Mouse (Mus musculus): ENCODE measurements around the gene Nav2. TPM values are rescaled to one million over a fixed set of nuclear protein-coding genes. Genes with fewer than 3 reads are reported as not detected.

The Nav2 gene
- total and polyA plus RNA-seq, 2 experiments from 2014 or later, result 16.3 to 44.0 TPM

DNA sequence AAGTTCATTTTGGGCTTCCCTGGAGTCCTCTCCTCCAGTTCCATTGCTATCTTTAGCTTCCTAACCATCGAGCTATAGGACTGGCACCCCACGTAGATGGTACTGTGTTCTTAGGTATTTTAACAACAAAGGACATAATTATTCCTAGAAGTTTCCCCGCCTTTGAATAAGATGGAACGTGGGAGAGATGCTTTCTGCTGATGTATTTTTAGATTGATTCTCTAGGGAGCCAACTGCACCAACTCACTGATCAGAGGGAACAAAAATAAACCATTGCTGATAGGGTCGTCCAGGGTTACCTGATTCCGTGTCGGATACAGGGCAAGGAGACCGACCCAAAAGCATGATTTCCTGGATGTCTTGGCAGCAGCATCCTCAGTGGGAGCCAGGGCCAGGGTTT lies 272.5 kb downstream of the Nav2 start:
- H3K4me2 ChIP-seq (ENCODE audit: low read depth), result no peak overlapping the region
- no peak overlapping the region for H3K9ac ChIP-seq
- no peaks in the 10 kb centered on the region for H3K9me3 ChIP-seq (ENCODE audit: low read length)
- no peaks in the 10 kb centered on the region for H3K36me3 ChIP-seq (ENCODE audit: insufficient read depth)
- no peaks in the 10 kb centered on the region for H3K27me3 ChIP-seq (ENCODE audit: insufficient read depth, low read length)
- peaks cover 17% of the 10 kb centered on the region for H3K4me1 ChIP-seq (ENCODE audit: insufficient read depth)
- no peak overlapping the region for H3K27ac ChIP-seq (ENCODE audit: low read depth, low read length)
- DNase-seq (no peak), ATAC-seq (no peak)
- TF ChIP-seq CTCF (IDR thresholded peaks at IDR 0.05; ENCODE audit: low read depth), result no peak
- WGBS, result 73% methylated on average over 8 of the region's 8 CpGs
- no peak overlapping the region for H3K4me3 ChIP-seq (ENCODE audit: low read depth, low read length)

DNA sequence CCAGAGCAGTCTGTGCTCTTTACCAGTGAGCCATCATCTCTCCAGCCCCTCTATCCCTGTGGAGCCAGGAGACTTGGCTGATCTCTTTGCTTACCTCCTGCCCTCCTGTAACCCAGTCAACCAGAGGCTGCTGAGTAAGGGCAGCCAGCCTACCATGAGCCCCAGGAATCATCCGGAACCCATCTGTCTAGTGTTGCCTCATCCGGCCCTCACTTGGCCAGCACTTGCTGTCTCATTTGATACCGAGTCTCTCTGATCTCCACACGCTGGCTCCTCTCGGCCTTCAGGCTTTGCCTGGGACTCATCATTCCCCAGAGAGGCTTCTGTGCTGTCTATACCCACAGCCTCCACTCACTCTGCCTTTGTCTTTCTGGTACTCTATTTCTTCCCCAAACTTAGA lies 273.9 kb downstream of the Nav2 start:
- DNase-seq (no peak), ATAC-seq (no peak)
- Histone ChIP-seq H3K27ac (ENCODE audit: low read depth, low read length) (no peak overlapping the region), H3K9me3 (ENCODE audit: low read length) (no peaks in the 10 kb centered on the region), H3K4me3 (ENCODE audit: low read depth, low read length) (no peak overlapping the region), H3K36me3 (ENCODE audit: insufficient read depth) (no peaks in the 10 kb centered on the region), H3K4me2 (ENCODE audit: low read depth) (no peak overlapping the region), H3K27me3 (ENCODE audit: insufficient read depth, low read length) (no peaks in the 10 kb centered on the region), H3K4me1 (ENCODE audit: insufficient read depth) (peaks cover 13% of the 10 kb centered on the region), H3K9ac (no peak overlapping the region)
- 82% methylated on average over 5 of the region's 5 CpGs for WGBS
- TF ChIP-seq CTCF (IDR thresholded peaks at IDR 0.05; ENCODE audit: low read depth), result no peak

DNA sequence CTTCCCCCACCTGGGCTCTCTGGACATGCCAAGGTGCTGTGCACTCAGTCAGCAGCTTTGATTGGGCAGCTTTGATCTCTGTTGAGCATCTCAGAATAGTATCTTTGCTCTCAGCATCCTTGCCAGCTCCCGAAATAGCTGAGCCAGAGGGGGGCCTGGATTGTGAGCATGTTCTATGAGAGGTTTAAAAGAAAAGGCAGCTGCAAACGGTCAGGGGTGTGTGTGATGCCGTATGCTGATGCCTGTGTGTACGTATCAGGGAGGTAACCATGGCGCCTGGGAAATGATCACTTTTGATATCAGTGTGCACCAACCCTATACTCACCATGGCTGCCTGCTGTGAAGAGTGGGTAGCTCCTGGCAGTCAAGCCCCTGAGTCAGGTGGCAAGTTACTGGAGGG lies 275.2 kb downstream of the Nav2 start:
- no peak overlapping the region; the same call in 1 of the 2 replicates for H3K27ac ChIP-seq (ENCODE audit: low read depth, low read length)
- H3K27me3 ChIP-seq (ENCODE audit: insufficient read depth, low read length), result no peaks in the 10 kb centered on the region
- no peak for TF ChIP-seq CTCF (IDR thresholded peaks at IDR 0.05; ENCODE audit: low read depth)
- peaks cover 10% of the 10 kb centered on the region for H3K4me1 ChIP-seq (ENCODE audit: insufficient read depth)
- no peaks in the 10 kb centered on the region for H3K9me3 ChIP-seq (ENCODE audit: low read length)
- WGBS, result 32% methylated on average over 5 of the region's 5 CpGs
- no peak overlapping the region for H3K4me3 ChIP-seq (ENCODE audit: low read depth, low read length)
- ATAC-seq (peak; percentile 56), DNase-seq (peak; percentile 36)
- H3K36me3 ChIP-seq (ENCODE audit: insufficient read depth), result no peaks in the 10 kb centered on the region
- no peak overlapping the region for H3K4me2 ChIP-seq (ENCODE audit: low read depth)
- H3K9ac ChIP-seq, result no peak overlapping the region

DNA sequence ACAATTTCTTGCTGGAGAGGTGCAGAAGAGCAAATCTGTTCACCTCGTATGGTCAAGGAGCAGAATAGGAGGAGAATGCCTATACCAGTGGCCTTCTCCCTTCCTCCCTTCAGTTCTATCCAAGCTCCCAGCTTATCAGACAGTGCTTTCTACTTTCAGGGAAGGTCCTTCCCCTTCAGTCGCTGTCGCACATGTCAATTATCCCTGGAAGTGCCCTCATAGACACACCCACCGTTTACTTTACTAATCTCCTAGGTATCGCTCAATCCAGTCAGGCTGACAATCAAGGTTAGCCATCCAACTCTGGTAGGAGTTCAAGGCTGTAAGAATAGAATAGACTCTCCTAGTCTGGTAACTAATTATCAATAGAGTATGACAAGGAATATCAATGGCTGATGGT lies 277.5 kb downstream of the Nav2 start:
- WGBS, result 87% methylated on average over 5 of the region's 5 CpGs
- Histone ChIP-seq H3K27me3 (ENCODE audit: insufficient read depth, low read length) (no peaks in the 10 kb centered on the region), H3K4me1 (ENCODE audit: insufficient read depth) (peaks cover 22% of the 10 kb centered on the region), H3K4me3 (ENCODE audit: low read depth, low read length) (no peak overlapping the region), H3K9me3 (ENCODE audit: low read length) (no peaks in the 10 kb centered on the region), H3K36me3 (ENCODE audit: insufficient read depth) (no peaks in the 10 kb centered on the region), H3K9ac (no peak overlapping the region), H3K27ac (ENCODE audit: low read depth, low read length) (no peak overlapping the region), H3K4me2 (ENCODE audit: low read depth) (no peak overlapping the region)
- no peak for DNase-seq
- ATAC-seq, result no peak
- TF ChIP-seq CTCF (IDR thresholded peaks at IDR 0.05; ENCODE audit: low read depth), result no peak

DNA sequence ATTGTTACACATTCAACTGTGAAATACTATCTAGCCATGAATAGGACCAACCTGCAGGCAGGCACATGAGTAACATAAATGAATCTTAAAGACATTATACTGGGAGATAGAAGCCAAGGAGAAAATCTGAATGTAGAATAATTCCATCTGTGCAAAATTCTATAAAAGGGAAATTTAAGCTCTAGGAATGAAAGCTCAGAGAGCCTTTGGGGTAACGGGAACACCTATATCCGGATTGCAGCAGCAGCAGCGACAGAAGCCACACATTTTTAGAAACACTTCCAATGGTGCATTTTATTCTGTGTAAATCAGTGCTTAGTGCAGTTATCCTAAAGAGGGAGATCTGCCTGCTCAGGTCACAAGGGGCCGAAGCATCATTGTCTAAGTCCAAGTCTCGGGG lies 280.8 kb downstream of the Nav2 start:
- 64% methylated on average over 5 of the region's 5 CpGs for WGBS
- H3K9me3 ChIP-seq (ENCODE audit: low read length), result no peaks in the 10 kb centered on the region
- no peaks in the 10 kb centered on the region for H3K36me3 ChIP-seq (ENCODE audit: insufficient read depth)
- no peak overlapping the region for H3K9ac ChIP-seq
- peaks cover 25% of the 10 kb centered on the region for H3K4me1 ChIP-seq (ENCODE audit: insufficient read depth)
- H3K4me2 ChIP-seq (ENCODE audit: low read depth), result no peak overlapping the region
- H3K4me3 ChIP-seq (ENCODE audit: low read depth, low read length), result no peak overlapping the region
- TF ChIP-seq CTCF (IDR thresholded peaks at IDR 0.05; ENCODE audit: low read depth), result no peak
- peak; percentile 32 for DNase-seq
- H3K27me3 ChIP-seq (ENCODE audit: insufficient read depth, low read length), result no peaks in the 10 kb centered on the region
- H3K27ac ChIP-seq (ENCODE audit: low read depth, low read length), result peak overlapping the region; percentile 92
- no peak for ATAC-seq

DNA sequence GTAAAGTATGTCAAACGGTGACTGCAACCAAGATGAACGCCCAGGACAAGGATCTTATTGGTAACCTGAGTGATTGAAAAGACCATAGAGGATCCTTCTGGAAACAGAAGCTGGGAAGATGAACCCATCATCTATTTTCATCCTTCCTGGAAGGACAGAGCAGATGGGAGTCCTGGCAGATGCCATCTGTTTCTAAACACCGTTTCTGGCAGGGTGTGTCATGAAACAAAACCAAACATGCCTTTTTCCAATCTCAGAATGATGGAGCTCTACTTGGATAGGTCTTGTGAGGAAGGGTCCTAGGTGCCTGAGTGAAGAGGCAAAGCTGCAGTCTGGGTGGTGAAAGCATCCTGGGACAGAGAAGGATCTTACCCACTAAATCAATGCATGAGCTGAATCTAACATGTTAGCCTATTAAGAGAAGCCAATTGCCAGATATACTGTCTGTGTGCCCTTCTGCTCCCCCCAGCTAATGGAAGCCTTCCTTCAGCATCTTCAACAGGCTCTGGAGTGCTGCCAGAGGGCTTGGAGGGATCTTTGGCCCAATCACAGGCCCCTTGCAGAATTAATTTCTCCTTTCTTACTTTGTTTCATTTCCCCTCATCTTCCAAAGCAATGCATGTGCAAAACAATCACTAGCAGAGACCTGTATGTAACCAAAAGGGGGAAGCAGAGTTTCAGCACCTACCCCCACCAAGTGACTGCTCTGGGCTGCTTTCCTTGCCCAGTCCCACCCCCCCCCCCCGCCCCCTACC lies 281.9 kb downstream of the Nav2 start:
- H3K27ac ChIP-seq (ENCODE audit: low read depth, low read length), result peak overlapping the region; percentile 92
- WGBS, result 53% methylated on average over 4 of the region's 4 CpGs
- peak overlapping the region; percentile 37; the same call in 1 of the 2 replicates for H3K9ac ChIP-seq
- no peaks in the 10 kb centered on the region for H3K36me3 ChIP-seq (ENCODE audit: insufficient read depth)
- no peak for TF ChIP-seq CTCF (IDR thresholded peaks at IDR 0.05; ENCODE audit: low read depth)
- DNase-seq (peak; percentile 46), ATAC-seq (no peak)
- no peaks in the 10 kb centered on the region for H3K9me3 ChIP-seq (ENCODE audit: low read length)
- H3K4me1 ChIP-seq (ENCODE audit: insufficient read depth), result peaks cover 24% of the 10 kb centered on the region
- H3K4me2 ChIP-seq (ENCODE audit: low read depth), result peak overlapping the region; percentile 30; the same call in 1 of the 2 replicates
- H3K27me3 ChIP-seq (ENCODE audit: insufficient read depth, low read length), result no peaks in the 10 kb centered on the region
- no peak overlapping the region for H3K4me3 ChIP-seq (ENCODE audit: low read depth, low read length)

DNA sequence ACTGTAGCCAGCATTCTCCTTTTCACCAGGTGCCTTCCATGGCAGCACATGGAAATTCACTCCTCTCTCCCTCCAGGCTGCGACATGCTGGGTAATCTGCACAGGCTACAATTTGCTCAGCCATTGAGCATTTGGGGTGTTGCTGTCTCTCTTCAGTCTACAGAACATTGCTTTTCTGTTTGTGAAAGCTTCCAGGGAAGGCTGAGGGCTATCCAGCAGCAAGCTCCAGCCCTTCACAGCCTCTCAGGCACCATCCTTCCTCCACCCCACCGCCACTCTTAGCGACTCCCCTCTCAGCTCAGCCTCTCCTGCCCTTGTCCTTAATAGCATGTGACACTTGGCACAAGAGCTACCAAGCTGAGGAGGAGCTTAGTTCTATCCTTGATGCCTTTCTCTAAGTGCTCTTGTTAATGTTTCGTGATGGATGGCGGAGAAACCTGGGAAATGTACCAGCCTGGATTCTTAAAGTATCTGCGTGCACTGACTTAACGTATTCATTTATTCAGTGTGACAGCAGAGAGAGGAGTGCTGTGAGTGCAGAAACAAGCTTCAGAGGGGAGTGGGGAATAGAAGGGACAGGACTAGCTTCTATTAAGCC lies 282.7 kb downstream of the Nav2 start:
- Histone ChIP-seq H3K9ac (peak overlapping the region; percentile 37; the same call in 1 of the 2 replicates), H3K4me3 (ENCODE audit: low read depth, low read length) (no peak overlapping the region), H3K4me2 (ENCODE audit: low read depth) (peak overlapping the region; percentile 30), H3K9me3 (ENCODE audit: low read length) (no peaks in the 10 kb centered on the region), H3K27ac (ENCODE audit: low read depth, low read length) (peak overlapping the region; percentile 92), H3K36me3 (ENCODE audit: insufficient read depth) (no peaks in the 10 kb centered on the region), H3K27me3 (ENCODE audit: insufficient read depth, low read length) (no peaks in the 10 kb centered on the region), H3K4me1 (ENCODE audit: insufficient read depth) (peaks cover 24% of the 10 kb centered on the region)
- peak; percentile 82 for DNase-seq
- 13% methylated on average over 7 of the region's 7 CpGs for WGBS
- ATAC-seq, result peak; percentile 84
- TF ChIP-seq CTCF (IDR thresholded peaks at IDR 0.05; ENCODE audit: low read depth), result no peak
